Mouse (Mus musculus) heart, embryonic 14.5 days (tissue): ENCODE measurements around the gene Il1r1. TPM values are rescaled to one million over a fixed set of nuclear protein-coding genes. Genes with fewer than 3 reads are reported as not detected.

Source experiments
- ATAC-seq: fragments of 200-750 bp; cut with Nextera tagmentation; 2 replicates; pipeline ENCODE4 v1.8.0; 2017; ENCODE audit warnings: low read depth, moderate TSS enrichment; ENCODE audit not compliant: insufficient number of reproducible peaks, insufficient read depth, low FRiP score
- H3K27ac ChIP-seq, 2 experiments: fragments of 200-500 bp in 1 of 2; fragments of 300-500 bp in 1 of 2; sonication (generic) in 1 of 2; replicated peaks in 1 of 2; 2 replicates each; pipeline ENCODE4 v1.5.1; 2012 to 2014; ENCODE audit warnings: low read depth in 2 of 2, low read length in 2 of 2, control low read depth in 1 of 2, mild to moderate bottlenecking in 1 of 2, mixed read lengths in 1 of 2; ENCODE audit not compliant: control insufficient read depth in 1 of 2, insufficient read depth in 1 of 2
- H3K27me3 ChIP-seq: fragments of 300-500 bp; sonication (generic); 2 replicates; pipeline ENCODE4 v1.6.1; 2014; ENCODE audit warnings: mild to moderate bottlenecking, low read length, control low read depth; ENCODE audit not compliant: control insufficient read depth, insufficient read depth
- H3K36me3 ChIP-seq: fragments of 300-500 bp; sonication (generic); 2 replicates; pipeline ENCODE4 v1.6.1; 2014; ENCODE audit warnings: mild to moderate bottlenecking, control low read depth, low read length, mixed read lengths; ENCODE audit not compliant: control insufficient read depth, insufficient read depth
- H3K4me1 ChIP-seq, 2 experiments: fragments of 200-500 bp in 1 of 2; fragments of 300-500 bp in 1 of 2; sonication (generic) in 1 of 2; 2 replicates each; pipeline ENCODE4 v1.6.1; 2012 to 2014; ENCODE audit warnings: low read length in 2 of 2, control low read depth in 1 of 2, mixed read lengths in 1 of 2; ENCODE audit not compliant: control insufficient read depth in 2 of 2, insufficient read depth in 2 of 2
- H3K4me2 ChIP-seq: fragments of 300-500 bp; sonication (generic); 2 replicates; pipeline ENCODE4 v1.6.1; 2014; ENCODE audit warnings: mild to moderate bottlenecking, low read length
- H3K4me3 ChIP-seq, 2 experiments: fragments of 200-500 bp in 1 of 2; fragments of 300-500 bp in 1 of 2; sonication (generic) in 1 of 2; 2 replicates each; pipeline ENCODE4 v1.5.1; 2012 to 2014; ENCODE audit warnings: low read length in 2 of 2, mild to moderate bottlenecking in 2 of 2, control low read depth in 1 of 2, low read depth in 1 of 2, moderate library complexity in 1 of 2; ENCODE audit not compliant: control insufficient read depth in 1 of 2, insufficient read depth in 1 of 2
- H3K9ac ChIP-seq: fragments of 300-500 bp; sonication (generic); 2 replicates; pipeline ENCODE4 v1.6.1; 2014; ENCODE audit warnings: mild to moderate bottlenecking, low read length
- H3K9me3 ChIP-seq: fragments of 300-500 bp; sonication (generic); 2 replicates; pipeline ENCODE4 v1.6.1; 2016; ENCODE audit warnings: low read length, control low read depth; ENCODE audit not compliant: control insufficient read depth
- WGBS: fragments of 180-500 bp; shearing (Covaris S2); extraction: QIAGEN DNeasy Blood & Tissue Kit; methylation state at CpG from one replicate; pipeline ENCODE4 v1.1.7; 2014; 5-methylcytosine and 5-hydroxymethylcytosine counted together
- polyA plus RNA-seq: library from polyadenylated mRNA; unstranded; fragments of >200 nt; fragmentation: Nextera tagmentation; extraction: Ambion mirVana; gene quantifications from 2 replicates; pipeline ENCODE4 v1.2.1, GENCODE M21; 2014

Gene Il1r1
- polyA plus RNA-seq, 1 experiment from 2014 or later = 8.4 TPM

DNA sequence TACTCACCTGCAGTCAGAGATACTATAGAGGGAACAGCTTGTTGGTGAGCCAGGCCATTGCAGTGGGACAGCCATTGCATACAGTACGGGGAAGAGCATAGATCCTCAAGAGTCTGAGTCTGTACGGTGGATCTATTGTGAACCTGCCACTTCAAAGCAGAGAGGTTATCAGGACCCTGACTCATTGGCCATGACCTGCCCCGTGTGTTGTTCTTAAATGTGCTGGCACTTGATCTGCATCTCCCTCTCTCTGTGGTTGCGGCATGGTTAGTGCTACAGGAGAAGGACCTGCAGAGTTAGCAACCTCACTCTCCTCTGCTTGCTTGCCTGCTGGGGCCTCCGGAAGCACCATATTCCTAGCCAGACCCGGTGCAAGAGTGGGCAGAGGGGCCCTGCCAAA lies 43.7 kb downstream of the Il1r1 start:
- ATAC-seq = no peak

GRCm38 (mm10) chr1:40270415-40270814 lies 45.5 kb downstream of the Il1r1 start:
- WGBS = 82% methylated on average over 12 of the region's 12 CpGs
- H3K4me1 ChIP-seq = peaks cover 5 to 21% of the 10 kb centered on the region in 2 experiments
- no peak for ATAC-seq
- H3K9ac ChIP-seq = no peak overlapping the region
- no peak overlapping the region for H3K4me2 ChIP-seq
- no peaks in the 10 kb centered on the region for H3K9me3 ChIP-seq
- no peaks in the 10 kb centered on the region for H3K27me3 ChIP-seq
- no peak overlapping the region for H3K27ac ChIP-seq
- no peaks in the 10 kb centered on the region for H3K36me3 ChIP-seq
- no peak overlapping the region for H3K4me3 ChIP-seq

More for the DNA sequence above, 43.7 kb downstream of the Il1r1 start:
- Histone ChIP-seq H3K36me3 (no peaks in the 10 kb centered on the region), H3K27me3 (no peaks in the 10 kb centered on the region), H3K4me1 (peaks cover 5 to 17% of the 10 kb centered on the region in 2 experiments), H3K27ac (no peak overlapping the region), H3K9ac (no peak overlapping the region), H3K4me3 (no peak overlapping the region), H3K9me3 (no peaks in the 10 kb centered on the region), H3K4me2 (peak overlapping the region; percentile 9; the same call in 1 of the 2 replicates)
- 65% methylated on average over 6 of the region's 6 CpGs for WGBS

GRCm38 (mm10) chr1:40271052-40271451 lies 46.2 kb downstream of the Il1r1 start:
- Histone ChIP-seq H3K4me1 (peaks cover 3 to 18% of the 10 kb centered on the region in 2 experiments), H3K27me3 (no peaks in the 10 kb centered on the region), H3K27ac (no peak overlapping the region), H3K9ac (no peak overlapping the region), H3K4me3 (no peak overlapping the region), H3K4me2 (no peak overlapping the region), H3K36me3 (no peaks in the 10 kb centered on the region), H3K9me3 (no peaks in the 10 kb centered on the region)
- no peak for ATAC-seq
- 69% methylated on average over 4 of the region's 4 CpGs for WGBS

DNA sequence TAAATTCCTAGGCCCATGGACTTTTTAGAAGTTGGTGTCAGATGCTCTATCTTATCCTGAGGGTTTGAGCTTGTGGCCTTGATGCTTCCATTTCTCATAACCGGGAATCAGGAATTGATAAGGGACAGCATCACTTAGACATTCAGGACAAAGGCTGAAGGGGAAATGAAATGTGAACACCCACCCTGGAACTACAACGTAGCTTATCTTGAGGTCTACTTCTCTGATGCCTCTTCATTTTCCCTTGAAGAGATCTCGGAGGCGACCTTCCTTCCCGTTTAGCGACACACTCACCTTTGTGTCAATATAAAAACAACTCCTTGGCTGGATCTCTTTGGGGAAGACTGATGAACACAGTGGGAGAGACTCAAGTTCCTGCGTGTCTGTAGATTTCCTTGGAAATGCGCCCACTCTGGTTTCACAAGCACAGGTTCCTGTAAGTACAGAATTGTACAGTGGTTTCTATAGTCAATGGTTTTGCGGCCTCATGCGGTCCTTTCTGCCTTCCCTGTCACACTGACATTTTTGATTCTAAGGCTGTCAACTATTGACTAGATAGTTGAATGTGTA lies 46.7 kb downstream of the Il1r1 start:
- Histone ChIP-seq H3K27ac (no peak overlapping the region), H3K27me3 (no peaks in the 10 kb centered on the region), H3K9ac (no peak overlapping the region), H3K4me1 (peaks cover 0 to 15% of the 10 kb centered on the region in 2 experiments; a peak in 3 of 4 replicates), H3K36me3 (no peaks in the 10 kb centered on the region), H3K9me3 (no peaks in the 10 kb centered on the region), H3K4me2 (no peak overlapping the region), H3K4me3 (no peak overlapping the region)
- ATAC-seq = no peak
- 78% methylated on average over 10 of the region's 10 CpGs for WGBS

GRCm38 (mm10) chr1:40272204-40272603 lies 47.3 kb downstream of the Il1r1 start:
- no peak overlapping the region for H3K9ac ChIP-seq
- WGBS = 76% methylated on average over 3 of the region's 3 CpGs
- no peaks in the 10 kb centered on the region for H3K9me3 ChIP-seq
- H3K4me1 ChIP-seq = peaks cover 0 to 10% of the 10 kb centered on the region in 2 experiments; a peak in 3 of 4 replicates
- H3K27ac ChIP-seq = no peak overlapping the region
- no peaks in the 10 kb centered on the region for H3K27me3 ChIP-seq
- H3K36me3 ChIP-seq = no peaks in the 10 kb centered on the region
- H3K4me3 ChIP-seq = no peak overlapping the region
- ATAC-seq = no peak
- no peak overlapping the region for H3K4me2 ChIP-seq

GRCm38 (mm10) chr1:40273491-40273890 lies 48.6 kb downstream of the Il1r1 start:
- H3K27ac ChIP-seq = no peak overlapping the region
- H3K36me3 ChIP-seq = 0 out of 2 replicates have a peak, but pooled peaks cover 3% of the 10 kb centered on the region
- no peak overlapping the region for H3K4me2 ChIP-seq
- peaks cover 0 to 5% of the 10 kb centered on the region in 2 experiments; a peak in 2 of 4 replicates for H3K4me1 ChIP-seq
- WGBS = 63% methylated on average over 1 of the region's 1 CpGs
- ATAC-seq = no peak
- no peaks in the 10 kb centered on the region for H3K27me3 ChIP-seq
- no peak overlapping the region for H3K4me3 ChIP-seq
- no peaks in the 10 kb centered on the region for H3K9me3 ChIP-seq
- no peak overlapping the region for H3K9ac ChIP-seq

DNA sequence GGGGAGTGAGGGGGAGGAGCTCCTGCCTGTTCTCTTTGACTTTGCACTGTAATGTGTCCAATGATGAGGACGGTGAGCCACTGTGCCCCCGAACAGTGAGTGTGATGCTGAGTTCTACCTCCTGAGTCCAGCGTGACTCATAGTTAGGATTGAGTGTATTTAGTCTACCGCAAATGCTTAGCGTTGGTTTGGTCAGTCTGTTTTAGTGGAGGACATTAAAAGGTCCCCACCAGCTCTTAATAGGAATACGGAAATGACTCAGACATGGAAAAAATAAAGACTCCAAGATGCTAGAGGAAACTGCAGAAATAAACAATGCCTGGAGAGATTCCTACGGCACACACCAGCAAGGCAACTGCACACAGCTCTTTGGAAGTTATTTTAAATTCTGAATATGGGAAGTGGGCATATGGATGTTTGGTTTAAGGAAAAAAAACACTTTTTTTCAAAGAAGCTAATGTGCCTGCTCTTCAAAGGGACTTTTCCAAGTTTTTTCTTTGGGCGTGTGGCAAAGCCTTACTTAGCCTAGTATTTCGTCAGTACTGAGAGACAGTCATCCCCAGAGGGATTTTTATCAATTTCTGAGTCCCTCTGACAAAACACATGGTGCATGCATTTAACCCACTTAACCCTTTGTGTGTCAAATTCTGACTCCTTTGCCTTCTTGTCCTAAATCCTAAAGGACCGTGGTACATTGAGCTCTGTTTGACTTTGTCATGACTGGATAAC lies 50.6 kb downstream of the Il1r1 start:
- ATAC-seq = no peak

More for the DNA sequence above, 50.6 kb downstream of the Il1r1 start:
- no peaks in the 10 kb centered on the region for H3K27me3 ChIP-seq
- peaks cover 0 to 4% of the 10 kb centered on the region in 2 experiments; a peak in 1 of 4 replicates for H3K4me1 ChIP-seq
- no peaks in the 10 kb centered on the region for H3K9me3 ChIP-seq
- WGBS = 58% methylated on average over 10 of the region's 10 CpGs
- no peak overlapping the region for H3K9ac ChIP-seq
- no peak overlapping the region for H3K4me2 ChIP-seq
- 0 out of 2 replicates have a peak, but pooled peaks cover 3% of the 10 kb centered on the region for H3K36me3 ChIP-seq
- no peak overlapping the region for H3K4me3 ChIP-seq
- no peak overlapping the region; a peak in 1 of 4 replicates for H3K27ac ChIP-seq
